ENCODE assay signal across 7 mouse cellular contexts in genomic region chr14:18330789-18331692, GRCm38 (mm10). TPM values are rescaled to one million over a fixed set of nuclear protein-coding genes. Genes with fewer than 3 reads are reported as not detected.
A peak's percentile ranks its signal among the peaks of the same experiment; 100 is the strongest.
DNase-seq lines count a peak whose midpoint lies in the region; ATAC-seq lines count a peak whose summit lies in the region.

No protein-coding gene starts in this region.

- peaks cover 35% of the 10 kb centered on the region for H3K4me1 ChIP-seq in hindbrain, embryonic 15.5 days (replicated peaks)
- H3K4me1 ChIP-seq in limb, embryonic 10.5 days = peaks cover 32% of the 10 kb centered on the region
- H3K4me1 ChIP-seq in midbrain, embryonic 10.5 days = peaks cover 46% of the 10 kb centered on the region

- H3K36me3 ChIP-seq in hindbrain, embryonic 15.5 days = no peaks in the 10 kb centered on the region
- H3K36me3 ChIP-seq in limb, embryonic 10.5 days = peaks cover 17% of the 10 kb centered on the region
- H3K36me3 ChIP-seq in midbrain, embryonic 10.5 days = peaks cover 10% of the 10 kb centered on the region

- peak overlapping the region; percentile 91 for H3K4me3 ChIP-seq in hindbrain, embryonic 15.5 days
- H3K4me3 ChIP-seq in limb, embryonic 10.5 days = peak overlapping the region; percentile 92
- H3K4me3 ChIP-seq in midbrain, embryonic 10.5 days = peak overlapping the region; percentile 91

- peak; percentile 60 for DNase-seq in NIH3T3 (ENCODE audit: low read depth)
- peak; percentile 31 for DNase-seq in cerebellum, adult 11-12 months
- peak; percentile 20 to 52 for DNase-seq in frontal cortex, postnatal 10 days (ENCODE audit: low spot score in 2 of 2)
- peak; percentile 61 for DNase-seq in limb, embryonic 10.5 days (ENCODE audit: low spot score)
- DNase-seq in midbrain, embryonic 10.5 days (ENCODE audit: low spot score) = peak; percentile 51
- peak; percentile 1 for DNase-seq in spleen, adult 12 weeks (ENCODE audit: low spot score)

- WGBS in hindbrain, embryonic 15.5 days = under 1% methylated on average over 50 of the region's 99 CpGs
- under 1% methylated on average over 50 of the region's 99 CpGs for WGBS in limb, embryonic 10.5 days
- WGBS in midbrain, embryonic 10.5 days = 2% methylated on average over 71 of the region's 99 CpGs

- peak overlapping the region; percentile 70 for H3K4me2 ChIP-seq in hindbrain, embryonic 15.5 days

- H3K9ac ChIP-seq in hindbrain, embryonic 15.5 days = peak overlapping the region; percentile 97

- no peaks in the 10 kb centered on the region for H3K9me3 ChIP-seq in hindbrain, embryonic 15.5 days
- no peaks in the 10 kb centered on the region for H3K9me3 ChIP-seq in limb, embryonic 10.5 days (replicated peaks)
- H3K9me3 ChIP-seq in midbrain, embryonic 10.5 days (replicated peaks) = no peaks in the 10 kb centered on the region

- H3K27ac ChIP-seq in hindbrain, embryonic 15.5 days (replicated peaks) = peak overlapping the region; percentile 88
- H3K27ac ChIP-seq in limb, embryonic 10.5 days = peak overlapping the region; percentile 97
- peak overlapping the region; percentile 96 for H3K27ac ChIP-seq in midbrain, embryonic 10.5 days (replicated peaks)

- peak; percentile 71 for ATAC-seq in hindbrain, embryonic 15.5 days (ENCODE audit: low FRiP score, low read depth)

- H3K27me3 ChIP-seq in hindbrain, embryonic 15.5 days = no peaks in the 10 kb centered on the region
- no peaks in the 10 kb centered on the region for H3K27me3 ChIP-seq in limb, embryonic 10.5 days (ENCODE audit: low read depth, poor library complexity, severe bottlenecking)
- no peaks in the 10 kb centered on the region for H3K27me3 ChIP-seq in midbrain, embryonic 10.5 days (ENCODE audit: low read depth, poor library complexity, severe bottlenecking)

RNA-seq across cellular contexts. Expression of gene Ube2e1, which starts 0.6 kb away (rescaled TPM):
- 195 and 196 TPM in 2 replicates for polyA plus RNA-seq in hindbrain, embryonic 15.5 days (2015; fragmentation: Nextera tagmentation; extraction: Ambion mirVana)
- 183 and 188 TPM in 2 replicates for polyA plus RNA-seq in limb, embryonic 10.5 days (2016; fragmentation: Nextera tagmentation; extraction: Ambion mirVana)
- polyA plus RNA-seq in midbrain, embryonic 10.5 days (2016; fragmentation: Nextera tagmentation; extraction: Ambion mirVana) = 174 TPM in 2 replicates

RNA-seq across cellular contexts. Expression of gene Rpl15, which starts 59.9 kb away (rescaled TPM):
- polyA plus RNA-seq in hindbrain, embryonic 15.5 days (2015; fragmentation: Nextera tagmentation; extraction: Ambion mirVana) = 257 and 269 TPM in 2 replicates
- 460 and 562 TPM in 2 replicates for polyA plus RNA-seq in limb, embryonic 10.5 days (2016; fragmentation: Nextera tagmentation; extraction: Ambion mirVana)
- 379 and 446 TPM in 2 replicates for polyA plus RNA-seq in midbrain, embryonic 10.5 days (2016; fragmentation: Nextera tagmentation; extraction: Ambion mirVana)

Comparison
In these comparisons a context has a peak if more than half of its experiments do, and no peak if none do; other contexts are left out.
1. Peak in every context shown above with its lines: DNase-seq, ATAC-seq, H3K4me3 ChIP-seq and H3K27ac ChIP-seq.
2. DNase-seq: peak in every context shown above with its lines; median percentile 61 in limb, embryonic 10.5 days; 60 in NIH3T3; 51 in midbrain, embryonic 10.5 days; 36 in frontal cortex, postnatal 10 days; 31 in cerebellum, adult 11-12 months; 1 in spleen, adult 12 weeks.